Mouse (Mus musculus) heart, adult 2 months (tissue): ENCODE measurements around the gene Taf1d.

ENCODE experiments used
- CTCF ChIP-seq: fragments of 200-600 bp; IDR thresholded peaks from 2 replicates; pipeline ENCODE4 v1.8.1; 2022; ENCODE audit warnings: antibody characterized with exemption, mild to moderate bottlenecking, moderate library complexity
- EP300 ChIP-seq: fragments of 200-500 bp; IDR thresholded peaks from 2 replicates; pipeline ENCODE4 v1.6.1; 2011; ENCODE audit warnings: low read depth, low read length, control low read depth; ENCODE audit not compliant: insufficient read depth
- POLR2A ChIP-seq: fragments of 200-500 bp; IDR thresholded peaks from 2 replicates; pipeline ENCODE4 v1.6.1; 2011; ENCODE audit warnings: mild to moderate bottlenecking, low read depth, low read length, control low read depth; ENCODE audit not compliant: insufficient read depth

- TF ChIP-seq CTCF: no peak
- TF ChIP-seq POLR2A: no peak
- no peak for TF ChIP-seq EP300
Measured at GRCm38 (mm10) chr9:15349925-15350324, 43.9 kb downstream of the Taf1d start.
